Mouse (Mus musculus) thymus, postnatal 0 days (tissue): ENCODE measurements around the gene Nbea. TPM values are rescaled to one million over a fixed set of nuclear protein-coding genes. Genes with fewer than 3 reads are reported as not detected.

Source experiments
- DNase-seq: peaks from one replicate; pipeline ENCODE4 v3.0.0-alpha.2; 2015; ENCODE audit warnings: low spot score
- polyA plus RNA-seq: library from polyadenylated mRNA; unstranded; fragments of >200 nt; fragmentation: Nextera tagmentation; extraction: Ambion mirVana; gene quantifications from 2 replicates; pipeline ENCODE4 v1.2.1, GENCODE M21; 2015

The Nbea gene
- polyA plus RNA-seq, 1 experiment from 2014 or later: 3.5 TPM

DNA sequence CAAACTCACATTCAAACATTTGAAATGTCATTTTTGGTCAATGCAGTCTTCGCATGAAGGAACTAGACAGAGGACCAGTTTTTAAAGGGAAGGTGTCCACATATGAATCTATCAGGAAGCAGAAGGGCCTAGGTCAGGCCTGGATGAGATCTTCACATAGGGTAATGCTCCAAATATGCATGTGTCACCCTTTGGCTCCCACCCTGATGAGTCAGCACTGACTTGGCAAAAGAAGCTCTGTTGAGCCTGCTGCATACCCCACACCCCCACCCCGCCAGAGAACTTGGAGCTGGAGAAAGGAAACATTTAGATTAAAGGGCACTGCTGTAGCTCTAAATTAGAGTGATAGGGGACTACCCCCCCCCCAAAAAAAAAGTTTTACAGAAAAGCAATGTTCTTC is 583.2 kb downstream of the Nbea start:
- no peak for DNase-seq

DNA sequence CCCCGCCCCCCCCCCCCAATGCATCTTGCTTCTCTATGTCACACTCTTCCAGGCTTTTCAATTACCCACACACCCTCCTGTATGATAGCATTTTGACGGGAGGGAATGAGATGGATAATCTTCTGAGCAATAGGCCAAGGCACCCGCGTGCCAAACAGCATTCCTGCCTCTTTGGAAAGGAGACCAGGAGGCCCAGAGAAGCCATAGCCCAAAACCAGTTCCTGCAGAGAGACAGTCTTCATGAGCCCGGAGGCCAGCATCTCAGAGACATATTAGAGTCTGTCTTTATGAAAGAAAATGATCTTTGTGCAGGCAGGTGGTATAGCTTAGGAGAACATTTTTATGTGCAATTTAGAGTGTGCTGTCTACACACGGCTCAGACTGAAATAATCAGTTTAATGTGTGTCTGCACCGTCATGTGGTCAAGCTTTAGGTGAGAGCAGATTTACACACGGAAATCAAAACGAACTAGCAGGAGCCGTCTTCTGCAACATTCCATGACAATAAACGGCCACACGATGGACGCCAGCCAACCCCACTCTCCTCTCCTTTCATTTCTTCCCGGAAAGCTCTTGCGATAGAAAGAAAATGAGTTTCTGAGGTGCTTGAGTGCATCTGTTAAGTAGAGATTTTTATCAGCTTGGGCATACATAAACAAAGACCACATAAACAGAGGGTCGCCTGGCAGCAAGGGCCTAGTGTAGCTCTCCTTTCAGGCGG is 584.0 kb downstream of the Nbea start:
- no peak for DNase-seq

GRCm38 (mm10) chr3:55598681-55599080 is 584.8 kb downstream of the Nbea start:
- DNase-seq: no peak

GRCm38 (mm10) chr3:55593312-55593711 is 590.2 kb downstream of the Nbea start:
- no peak for DNase-seq

- no peak for DNase-seq
Observed at GRCm38 (mm10) chr3:55590727-55591126, 592.8 kb downstream of the Nbea start.

DNA sequence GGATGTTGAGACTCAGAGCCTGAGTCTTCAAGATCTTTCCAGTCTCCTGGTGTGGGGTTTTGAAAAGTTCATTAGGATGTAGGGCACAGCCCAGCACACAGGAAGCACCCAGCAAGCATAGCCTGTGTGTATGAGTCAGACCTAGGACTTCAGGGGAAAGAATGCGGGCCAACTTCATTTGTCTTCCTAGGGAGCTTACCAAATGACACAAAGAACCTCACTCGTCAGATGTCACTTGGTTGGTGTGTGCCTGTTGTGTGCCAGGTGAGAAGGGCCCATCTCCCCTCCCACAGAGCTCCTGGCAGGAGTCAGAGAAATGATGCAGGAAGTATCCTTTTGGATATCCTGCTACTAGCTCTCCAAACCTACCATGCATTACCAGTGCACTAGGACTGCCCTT is 593.2 kb downstream of the Nbea start:
- no peak for DNase-seq

DNA sequence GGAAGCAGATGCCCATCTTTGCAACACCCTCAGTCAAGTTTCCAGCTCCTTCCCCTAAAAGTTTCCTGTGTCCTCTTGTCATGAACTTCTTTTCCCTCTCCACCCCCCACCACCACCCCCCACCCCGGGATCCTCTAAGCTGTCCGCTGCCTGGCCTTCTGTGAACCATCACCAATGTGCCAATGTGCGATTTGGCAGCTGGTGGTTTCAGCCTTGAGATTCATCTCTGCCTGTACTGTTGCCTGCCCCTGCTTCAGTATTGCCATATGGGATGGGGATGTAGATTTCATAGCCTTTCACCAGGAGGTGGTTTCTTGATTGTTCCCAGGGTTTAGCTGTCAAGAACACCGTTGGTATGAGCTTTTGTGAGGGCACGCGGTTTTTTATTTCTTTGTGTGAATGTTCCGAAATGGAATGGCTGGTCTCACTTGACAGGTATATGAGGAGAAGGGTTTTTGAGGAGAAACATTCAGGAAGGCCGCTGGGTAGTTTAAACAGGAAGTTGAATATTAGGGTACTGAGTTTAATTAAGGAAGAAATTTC is 594.0 kb downstream of the Nbea start:
- no peak for DNase-seq

DNA sequence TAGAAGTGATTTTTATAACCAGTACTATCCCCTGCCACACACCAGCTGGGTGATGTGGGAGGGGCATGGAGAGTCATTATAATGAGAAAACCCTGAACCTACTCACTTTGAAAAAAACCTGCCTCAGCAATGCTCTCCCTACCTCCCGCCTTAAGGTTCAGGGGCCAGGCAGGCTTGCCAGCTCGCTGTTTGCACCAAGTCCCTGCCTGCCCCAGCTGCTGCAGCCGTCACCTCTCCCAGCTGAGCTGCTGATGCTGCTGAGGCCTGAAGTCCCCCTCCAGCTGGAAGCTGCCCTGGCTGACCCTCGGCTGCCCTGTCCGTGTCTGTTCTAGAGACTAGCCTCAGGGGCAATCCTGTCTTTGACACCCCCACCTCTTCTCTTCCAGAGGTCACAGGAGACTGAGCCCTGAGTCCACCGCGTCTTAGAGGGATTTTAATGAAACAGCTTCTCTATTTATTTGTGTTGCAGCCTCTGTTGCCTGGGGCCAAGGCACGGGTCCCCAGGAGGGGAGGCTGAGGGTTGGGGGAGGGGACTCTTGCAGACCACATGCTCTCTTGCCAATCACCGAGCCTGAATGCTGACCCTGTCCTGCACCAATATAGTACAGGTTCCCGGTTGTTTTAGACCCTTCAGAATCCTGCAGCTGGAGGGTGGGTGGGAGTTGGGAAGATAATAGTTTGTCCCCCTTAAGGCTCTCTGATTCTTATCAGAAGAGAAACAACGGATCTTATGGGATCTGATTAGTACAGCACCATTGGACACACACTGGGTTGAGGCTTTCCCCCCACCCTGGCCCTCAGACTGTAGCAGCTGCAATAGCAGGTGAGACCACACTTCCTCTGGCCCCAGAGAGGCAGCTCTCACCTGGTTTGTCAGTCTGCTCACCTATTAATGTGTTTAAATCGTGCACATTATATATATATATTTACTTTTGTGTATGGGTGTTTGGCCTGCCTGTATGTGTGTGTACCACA is 595.2 kb downstream of the Nbea start:
- no peak for DNase-seq

DNA sequence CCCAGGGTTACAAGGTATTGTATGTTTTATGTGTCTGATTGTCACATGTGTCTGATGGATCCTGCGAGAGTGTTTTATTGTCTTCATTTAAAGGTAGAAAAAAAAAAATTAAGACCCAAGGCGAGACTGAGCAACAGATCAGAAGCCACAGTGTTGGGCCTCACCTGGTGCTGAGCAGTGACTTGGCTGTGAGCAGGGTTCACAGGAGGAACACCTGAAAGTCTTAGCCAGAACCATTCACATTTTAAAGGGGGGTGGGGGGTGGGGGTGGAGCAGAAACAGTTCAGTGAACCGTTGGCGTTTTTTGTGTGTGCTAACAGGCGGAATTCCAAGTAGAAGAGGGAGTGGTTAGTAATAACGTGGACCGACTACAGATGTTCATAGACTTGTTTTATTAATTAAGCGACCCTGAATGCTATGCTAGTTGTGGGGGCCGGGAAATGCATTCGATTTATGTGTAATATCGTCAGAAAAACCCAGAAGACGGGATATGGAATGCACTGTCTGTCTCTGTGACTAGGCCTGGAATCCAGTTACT is 596.0 kb downstream of the Nbea start:
- DNase-seq: no peak
